Mouse (Mus musculus) cerebellum, adult 11-12 months (tissue): Measurements from ENCODE around the gene Snx20.

Experiments used
- DNase-seq: peaks from one replicate; pipeline ENCODE4 v3.0.0; 2022

The Snx20 gene

GRCm38 (mm10) chr8:88604065-88605038, 31.6 kb downstream of the Snx20 start:
- DNase-seq, result no peak

DNA sequence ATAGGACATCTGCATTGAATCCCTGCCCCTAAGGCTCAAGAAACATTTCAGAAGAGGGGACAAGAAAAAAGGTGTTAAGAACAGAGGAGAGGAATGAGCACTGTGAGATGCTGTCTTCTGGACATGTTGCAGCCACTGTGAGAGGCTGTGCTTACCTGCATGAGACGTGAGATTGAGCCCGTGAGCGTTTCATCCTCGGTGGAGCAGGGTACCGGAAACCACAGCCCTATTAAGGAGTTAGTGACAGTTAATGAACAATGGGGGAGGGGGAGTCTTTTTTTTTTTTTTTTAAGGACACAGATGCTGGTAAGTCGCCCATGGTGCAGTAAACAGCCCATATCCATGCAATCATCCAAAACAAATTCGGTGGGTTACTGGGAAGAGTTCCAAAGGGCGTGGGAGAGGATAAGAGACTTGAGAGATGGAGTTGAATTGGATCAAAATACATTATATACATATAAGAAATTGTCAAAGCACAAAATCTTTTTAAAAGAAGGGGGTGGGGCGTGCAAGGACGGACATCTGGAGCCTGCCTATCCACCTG, 32.4 kb downstream of the Snx20 start:
- DNase-seq, result no peak

DNA sequence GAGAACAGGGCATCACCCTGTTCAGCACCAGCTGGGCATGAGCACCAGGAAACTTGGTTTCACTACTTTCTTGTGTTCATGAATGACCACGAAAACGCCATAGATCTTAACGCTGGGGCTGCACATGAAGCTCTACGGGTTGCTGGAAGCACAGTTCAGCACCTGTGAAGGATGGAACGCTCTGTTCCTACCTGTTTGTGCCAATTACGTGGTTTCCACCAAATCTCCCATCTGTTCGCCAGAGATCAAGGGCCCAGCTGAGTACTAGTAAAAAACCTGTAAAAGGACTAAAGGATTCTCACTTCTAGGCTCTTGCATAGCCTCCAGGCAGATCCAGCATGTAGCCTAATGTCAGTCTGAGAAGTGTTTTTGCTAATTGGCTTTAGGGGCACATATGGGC, 36.4 kb downstream of the Snx20 start:
- peak; percentile 69 for DNase-seq

GRCm38 (mm10) chr8:88598578-88598977, 37.4 kb downstream of the Snx20 start:
- DNase-seq, result no peak

DNA sequence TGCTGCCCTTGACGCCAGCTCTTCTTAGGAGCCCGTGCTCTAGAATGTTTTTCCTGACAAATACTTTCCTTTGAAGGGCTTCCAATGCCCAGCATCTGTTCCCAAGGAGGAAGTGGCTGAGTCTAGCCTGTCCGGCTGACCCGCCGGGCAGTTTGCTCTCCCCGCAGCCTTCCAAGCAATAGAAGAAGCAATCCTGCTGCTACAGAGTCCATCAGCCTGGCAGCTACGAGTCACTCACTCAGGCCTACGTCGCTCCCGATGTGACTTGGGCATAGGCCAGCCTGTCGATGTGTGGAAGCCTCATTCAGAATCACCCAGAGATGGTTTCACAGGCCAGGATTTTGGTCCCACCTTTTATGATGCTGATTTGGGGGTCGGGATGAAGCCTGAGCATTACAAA, 39.9 kb downstream of the Snx20 start:
- no peak for DNase-seq

DNA sequence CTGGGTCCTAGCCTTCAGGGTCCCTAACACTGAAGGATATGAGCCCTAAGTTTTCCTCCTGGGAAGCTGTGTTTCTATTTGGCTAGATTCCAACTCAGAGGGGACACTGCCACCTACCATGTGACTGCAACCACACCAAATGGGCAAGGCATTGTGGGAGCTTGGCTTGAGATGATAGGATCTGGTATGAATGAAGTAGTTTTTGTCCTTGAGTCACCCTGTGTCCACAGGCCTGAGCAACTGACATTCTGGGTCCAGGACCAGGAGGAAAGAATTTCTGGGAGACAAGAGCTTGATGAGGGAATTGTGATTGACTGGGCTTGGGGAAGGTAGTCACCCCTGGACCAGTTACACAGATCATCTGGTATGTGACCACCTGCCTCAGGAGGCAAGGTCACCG, 42.0 kb downstream of the Snx20 start:
- no peak for DNase-seq

DNA sequence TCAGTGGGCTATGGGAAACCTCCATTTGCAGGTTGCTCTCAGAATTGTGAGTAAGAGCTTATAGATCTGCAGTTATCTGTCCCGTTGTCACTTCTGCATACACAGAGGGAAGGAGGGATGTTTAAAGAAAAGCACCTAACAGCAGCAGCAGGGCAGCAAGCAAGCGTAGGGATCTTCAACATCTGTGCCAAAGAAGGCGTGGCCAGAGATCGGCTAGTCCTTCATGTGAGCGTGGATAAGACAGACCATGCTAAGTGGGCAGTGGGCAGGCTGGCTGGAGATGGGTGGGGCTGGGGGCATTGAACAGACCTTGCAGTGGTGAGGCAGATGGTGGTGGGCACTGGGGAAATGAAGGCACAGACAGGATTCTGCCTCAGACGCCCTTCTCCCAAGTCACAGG, 45.7 kb downstream of the Snx20 start:
- DNase-seq, result no peak

- no peak for DNase-seq
These were observed 47.6 kb downstream of the Snx20 start for GRCm38 (mm10) chr8:88588205-88588889.

DNA sequence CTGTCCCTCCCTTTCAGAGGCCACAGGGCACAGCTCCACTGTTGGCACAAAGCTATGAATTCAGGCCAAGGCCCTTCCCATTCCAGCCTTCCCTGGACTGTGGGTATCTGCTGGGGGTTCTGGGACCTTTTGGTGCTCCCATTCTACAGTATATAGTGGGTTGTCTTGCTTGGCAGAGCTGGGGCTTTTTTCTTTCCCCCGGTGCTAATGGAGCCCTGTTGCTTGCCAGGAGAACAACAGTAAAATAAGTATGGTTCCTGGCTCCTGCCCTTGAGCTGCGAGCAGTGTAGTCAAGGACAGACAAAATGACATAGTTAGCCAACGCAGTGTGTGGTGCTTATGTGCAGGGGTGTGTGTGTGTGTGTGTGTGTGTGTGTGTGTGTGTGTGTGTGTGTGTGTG, 52.1 kb downstream of the Snx20 start:
- DNase-seq, result no peak

GRCm38 (mm10) chr8:88580785-88581184, 55.1 kb downstream of the Snx20 start:
- no peak for DNase-seq

GRCm38 (mm10) chr8:88579668-88580330, 56.1 kb downstream of the Snx20 start:
- DNase-seq, result peak; percentile 65

DNA sequence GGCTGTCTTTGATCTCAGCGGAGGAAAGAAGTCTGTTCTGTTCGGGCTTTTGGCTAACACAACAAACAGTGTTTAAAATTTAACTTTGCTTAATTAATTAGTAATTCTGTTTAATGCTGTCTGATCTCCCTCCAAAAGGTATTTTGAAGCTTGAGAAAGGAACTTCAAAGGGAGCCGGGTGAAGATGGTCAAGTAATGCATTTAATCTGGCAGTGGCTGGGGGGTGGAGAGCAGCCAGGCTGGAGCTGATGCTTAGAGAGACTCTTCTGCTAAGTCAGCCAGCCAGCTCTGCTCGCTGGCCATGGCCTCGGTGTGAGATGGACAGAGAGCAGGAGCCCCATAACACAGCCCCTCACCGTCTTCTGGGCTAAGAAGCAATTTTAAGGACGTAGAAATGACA, 56.7 kb downstream of the Snx20 start:
- DNase-seq, result no peak

GRCm38 (mm10) chr8:88578413-88579175, 57.3 kb downstream of the Snx20 start:
- no peak for DNase-seq

DNA sequence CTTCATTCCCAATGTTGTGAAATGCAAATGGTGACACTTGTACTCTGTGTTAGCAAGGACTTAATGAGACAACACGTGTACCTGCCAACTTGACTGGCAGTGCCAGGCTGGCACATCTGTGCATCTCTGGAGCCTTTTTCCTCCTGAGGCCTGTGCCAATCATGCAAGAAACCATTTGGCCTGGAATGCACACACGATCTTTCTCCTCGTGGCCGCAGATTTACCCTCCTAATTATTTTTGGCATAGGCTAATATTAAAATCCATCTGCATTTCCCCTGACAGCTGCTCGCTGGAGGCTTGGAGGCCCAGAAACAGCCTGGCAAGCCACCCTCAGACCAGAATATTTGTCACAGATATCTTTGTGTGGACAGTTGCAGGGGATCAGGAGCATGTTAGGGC, 58.3 kb downstream of the Snx20 start:
- no peak for DNase-seq
